Mouse (Mus musculus) lung, postnatal 0 days (tissue): ENCODE measurements around the gene Wdfy4. TPM values are rescaled to one million over a fixed set of nuclear protein-coding genes. Genes with fewer than 3 reads are reported as not detected.

Experiments
- ATAC-seq: fragments of 200-750 bp; cut with Nextera tagmentation; 2 replicates; pipeline ENCODE4 v1.8.0; 2017; ENCODE audit warnings: moderate library complexity
- DNase-seq: peaks from one replicate; pipeline ENCODE4 v3.0.0-alpha.2; 2016; ENCODE audit warnings: low spot score
- H3K27ac ChIP-seq: fragments of 300-500 bp; sonication (generic); 2 replicates; pipeline ENCODE4 v1.5.1; 2014; ENCODE audit warnings: antibody characterized with exemption, mild to moderate bottlenecking, low read length, mixed read lengths
- H3K27me3 ChIP-seq: fragments of 300-500 bp; sonication (generic); replicated peaks from 2 replicates; pipeline ENCODE4 v1.6.1; 2014; ENCODE audit warnings: low read length, mixed read lengths; ENCODE audit not compliant: insufficient read depth
- H3K36me3 ChIP-seq: fragments of 300-500 bp; sonication (generic); 2 replicates; pipeline ENCODE4 v1.6.1; 2014; ENCODE audit warnings: low read length, mixed read lengths; ENCODE audit not compliant: insufficient read depth
- H3K4me1 ChIP-seq: fragments of 300-500 bp; sonication (generic); 2 replicates; pipeline ENCODE4 v1.6.1; 2014; ENCODE audit warnings: antibody characterized with exemption, low read depth, low read length, mixed read lengths; ENCODE audit not compliant: insufficient read depth
- H3K4me2 ChIP-seq: fragments of 300-500 bp; sonication (generic); replicated peaks from 2 replicates; pipeline ENCODE4 v1.6.1; 2014; ENCODE audit warnings: low read depth, mild to moderate bottlenecking, low read length, moderate library complexity, mixed read lengths
- H3K4me3 ChIP-seq: fragments of 300-500 bp; sonication (generic); 2 replicates; pipeline ENCODE4 v1.5.1; 2014; ENCODE audit warnings: low read depth, low read length
- H3K9ac ChIP-seq: fragments of 300-500 bp; sonication (generic); replicated peaks from 2 replicates; pipeline ENCODE4 v1.6.1; 2014; ENCODE audit warnings: low read depth, mild to moderate bottlenecking
- H3K9me3 ChIP-seq: fragments of 300-500 bp; sonication (generic); 2 replicates; pipeline ENCODE4 v1.6.1; 2016; ENCODE audit warnings: low read length, mixed read lengths
- CTCF ChIP-seq: IDR thresholded peaks from 2 replicates; pipeline ENCODE4 v1.5.1; 2016; ENCODE audit warnings: antibody characterized with exemption, mild to moderate bottlenecking
- EP300 ChIP-seq: IDR thresholded peaks from 2 replicates; pipeline ENCODE4 v1.6.1; 2016; ENCODE audit warnings: antibody characterized with exemption, mild to moderate bottlenecking, control low read depth
- WGBS: fragments of 180-500 bp; shearing (Covaris S2); extraction: QIAGEN DNeasy Blood & Tissue Kit; methylation state at CpG from one replicate; pipeline ENCODE4 v1.1.7; 2014; 5-methylcytosine and 5-hydroxymethylcytosine counted together
- polyA plus RNA-seq: library from polyadenylated mRNA; unstranded; fragments of >200 nt; fragmentation: Nextera tagmentation; extraction: Ambion mirVana; gene quantifications from 2 replicates; pipeline ENCODE4 v1.2.1, GENCODE M21; 2015

Gene Wdfy4
- polyA plus RNA-seq, 1 experiment from 2014 or later: 0.98 TPM

GRCm38 (mm10) chr14:33099111-33099510 lies 86.2 kb downstream of the Wdfy4 start:
- TF ChIP-seq EP300: no peak
- TF ChIP-seq CTCF: no peak

DNA sequence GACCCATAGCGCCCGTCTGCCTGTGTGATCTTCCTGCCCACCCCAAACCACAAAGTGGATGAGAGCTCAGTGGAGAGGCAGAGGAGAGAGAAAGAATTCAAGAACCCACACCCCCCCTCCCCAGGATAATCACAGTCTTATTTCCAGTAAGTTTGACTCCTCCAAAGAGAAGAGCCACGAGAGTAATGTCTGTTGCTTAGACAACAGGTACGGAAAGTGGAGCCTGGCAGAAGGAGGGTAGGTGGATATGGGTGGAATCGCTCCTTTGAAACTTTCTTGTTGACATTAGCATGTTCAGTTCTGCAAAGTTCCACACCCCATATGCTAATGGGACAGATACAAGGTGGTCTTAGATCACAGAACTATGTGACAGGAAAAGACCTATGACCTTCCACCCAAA lies 88.8 kb downstream of the Wdfy4 start:
- Histone ChIP-seq H3K9ac (no peak overlapping the region), H3K4me3 (no peak overlapping the region), H3K9me3 (no peaks in the 10 kb centered on the region), H3K27me3 (no peaks in the 10 kb centered on the region), H3K36me3 (no peaks in the 10 kb centered on the region), H3K27ac (no peak overlapping the region), H3K4me2 (no peak overlapping the region), H3K4me1 (no peaks in the 10 kb centered on the region)
- DNase-seq (no peak), ATAC-seq (no peak)
- 66% methylated on average over 5 of the region's 5 CpGs for whole genome bisulfite sequencing
- TF ChIP-seq CTCF (no peak), EP300 (no peak)

More at GRCm38 (mm10) chr14:33099111-33099510, 86.2 kb downstream of the Wdfy4 start:
- Histone ChIP-seq H3K27ac (no peak overlapping the region), H3K4me1 (no peaks in the 10 kb centered on the region), H3K27me3 (no peaks in the 10 kb centered on the region), H3K9ac (no peak overlapping the region), H3K9me3 (no peaks in the 10 kb centered on the region), H3K36me3 (no peaks in the 10 kb centered on the region), H3K4me3 (no peak overlapping the region), H3K4me2 (no peak overlapping the region)
- DNase-seq (no peak), ATAC-seq (no peak)
- 68% methylated on average over 7 of the region's 7 CpGs for WGBS

DNA sequence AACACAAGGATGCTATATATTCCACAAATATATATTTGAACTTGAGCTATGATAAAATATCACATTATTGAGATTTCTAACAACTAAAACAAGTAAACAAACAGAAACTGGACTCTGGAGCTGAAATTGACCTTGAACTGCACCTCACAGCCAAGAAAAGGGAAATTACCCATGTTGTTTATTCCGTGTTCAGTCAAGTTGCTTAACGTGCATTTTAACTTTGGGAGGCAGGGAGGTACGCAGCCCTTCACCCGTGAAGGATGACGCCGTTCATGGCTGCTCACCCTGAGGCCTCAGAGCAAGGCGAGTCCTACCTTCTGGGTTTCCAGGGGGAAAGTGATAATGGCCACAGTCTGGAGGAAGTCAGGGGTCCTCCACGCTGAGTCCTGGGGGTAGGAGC lies 102.0 kb downstream of the Wdfy4 start:
- 73% methylated on average over 8 of the region's 8 CpGs for WGBS
- Histone ChIP-seq H3K4me2 (no peak overlapping the region), H3K36me3 (no peaks in the 10 kb centered on the region), H3K27ac (no peak overlapping the region), H3K4me3 (no peak overlapping the region), H3K4me1 (no peaks in the 10 kb centered on the region), H3K9me3 (no peaks in the 10 kb centered on the region), H3K27me3 (no peaks in the 10 kb centered on the region), H3K9ac (no peak overlapping the region)
- TF ChIP-seq EP300 (no peak), CTCF (no peak)
- ATAC-seq: no peak
- DNase-seq: no peak

- Histone ChIP-seq H3K4me2 (no peak overlapping the region), H3K9me3 (no peaks in the 10 kb centered on the region), H3K4me1 (no peaks in the 10 kb centered on the region), H3K36me3 (no peaks in the 10 kb centered on the region), H3K4me3 (no peak overlapping the region), H3K9ac (no peak overlapping the region), H3K27ac (no peak overlapping the region), H3K27me3 (no peaks in the 10 kb centered on the region)
- WGBS: 48% methylated on average over 1 of the region's 1 CpGs
- TF ChIP-seq CTCF (no peak), EP300 (no peak)
- DNase-seq (no peak), ATAC-seq (no peak)
Measured at GRCm38 (mm10) chr14:33082301-33082700, 103.0 kb downstream of the Wdfy4 start.

GRCm38 (mm10) chr14:33081370-33081860 lies 103.9 kb downstream of the Wdfy4 start:
- Histone ChIP-seq H3K27me3 (no peaks in the 10 kb centered on the region), H3K4me1 (no peaks in the 10 kb centered on the region), H3K4me2 (no peak overlapping the region), H3K36me3 (no peaks in the 10 kb centered on the region), H3K4me3 (no peak overlapping the region), H3K9ac (no peak overlapping the region), H3K27ac (no peak overlapping the region), H3K9me3 (no peaks in the 10 kb centered on the region)
- ATAC-seq: no peak
- 76% methylated on average over 6 of the region's 6 CpGs for WGBS
- no peak for DNase-seq
- TF ChIP-seq CTCF: no peak
- no peak for TF ChIP-seq EP300

GRCm38 (mm10) chr14:33078596-33078995 lies 106.7 kb downstream of the Wdfy4 start:
- WGBS: 86% methylated on average over 6 of the region's 6 CpGs
- Histone ChIP-seq H3K9me3 (no peaks in the 10 kb centered on the region), H3K36me3 (no peaks in the 10 kb centered on the region), H3K9ac (no peak overlapping the region), H3K27ac (no peak overlapping the region), H3K4me1 (no peaks in the 10 kb centered on the region), H3K4me2 (no peak overlapping the region), H3K4me3 (no peak overlapping the region), H3K27me3 (no peaks in the 10 kb centered on the region)
- no peak for DNase-seq
- ATAC-seq: no peak
- TF ChIP-seq CTCF: no peak
- no peak for TF ChIP-seq EP300

- H3K27me3 ChIP-seq: no peaks in the 10 kb centered on the region
- TF ChIP-seq CTCF (no peak), EP300 (no peak)
- no peak overlapping the region for H3K4me2 ChIP-seq
- WGBS: 72% methylated on average over 6 of the region's 6 CpGs
- no peak overlapping the region for H3K27ac ChIP-seq
- no peak for ATAC-seq
- H3K9ac ChIP-seq: no peak overlapping the region
- no peak for DNase-seq
- no peaks in the 10 kb centered on the region for H3K36me3 ChIP-seq
- H3K4me1 ChIP-seq: no peaks in the 10 kb centered on the region
- H3K9me3 ChIP-seq: no peaks in the 10 kb centered on the region
- no peak overlapping the region for H3K4me3 ChIP-seq
Measured at GRCm38 (mm10) chr14:33078110-33078509, 107.2 kb downstream of the Wdfy4 start.
